Mouse (Mus musculus): ENCODE data around the gene Brd1. TPM values are rescaled to one million over a fixed set of nuclear protein-coding genes. Genes with fewer than 3 reads are reported as not detected.
"Not testable (repeated sequence)": the region's sequence is repeated elsewhere in the genome, so short reads cannot be mapped to it uniquely, and the experiment has no call there.

Brd1 gene
- polyA plus RNA-seq, 1 experiment from 2014 or later, result 28.2 TPM

GRCm38 (mm10) chr15:88749617-88750016, 15.6 kb upstream of the Brd1 start:
- not testable (repeated sequence) for H3K4me2 ChIP-seq (replicated peaks); H3K9me3 ChIP-seq (replicated peaks); H3K36me3 ChIP-seq; H3K27me3 ChIP-seq; H3K4me3 ChIP-seq; H3K9ac ChIP-seq; ATAC-seq (ENCODE audit: low FRiP score); H3K27ac ChIP-seq
- WGBS, result 88% methylated on average over 8 of the region's 8 CpGs
- H3K4me1 ChIP-seq, result peaks cover 20% of the 10 kb centered on the region

DNA sequence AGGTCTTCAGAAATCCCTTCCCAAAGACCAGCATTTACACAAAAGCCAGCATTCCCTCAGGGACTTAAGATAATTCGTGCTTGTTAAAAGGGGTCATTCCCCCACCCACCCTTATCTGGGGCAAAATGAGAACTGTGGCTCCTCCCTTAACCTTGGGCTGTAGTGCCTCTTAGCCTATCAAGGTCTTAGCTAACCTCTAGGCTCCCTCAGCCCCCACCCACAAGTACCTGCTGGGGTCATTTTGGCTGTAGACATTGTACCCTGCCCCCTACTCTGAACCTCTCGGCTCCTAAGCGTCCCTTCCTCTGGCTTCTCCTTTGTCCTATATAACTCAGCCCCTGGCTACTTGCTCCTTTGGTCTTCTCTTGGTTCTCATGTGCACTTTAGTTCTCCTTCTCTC, 11.9 kb upstream of the Brd1 start:
- Histone ChIP-seq H3K9ac (no peak overlapping the region), H3K27ac (no peak overlapping the region), H3K27me3 (no peaks in the 10 kb centered on the region), H3K9me3 (replicated peaks) (no peaks in the 10 kb centered on the region), H3K36me3 (no peaks in the 10 kb centered on the region), H3K4me2 (replicated peaks) (no peak overlapping the region), H3K4me1 (peaks cover 11% of the 10 kb centered on the region), H3K4me3 (no peak overlapping the region)
- 55% methylated on average over 3 of the region's 3 CpGs for WGBS
- ATAC-seq (ENCODE audit: low FRiP score), result no peak

- Histone ChIP-seq H3K27me3 (no peaks in the 10 kb centered on the region), H3K4me1 (peaks cover 5% of the 10 kb centered on the region; the same call in 1 of the 2 replicates), H3K36me3 (no peaks in the 10 kb centered on the region), H3K9me3 (replicated peaks) (no peaks in the 10 kb centered on the region), H3K4me2 (replicated peaks) (no peak overlapping the region), H3K4me3 (no peak overlapping the region), H3K27ac (no peak overlapping the region), H3K9ac (no peak overlapping the region)
- 97% methylated on average over 3 of the region's 3 CpGs for WGBS
- no peak for ATAC-seq (ENCODE audit: low FRiP score)
Observed at GRCm38 (mm10) chr15:88745347-88745746, 11.3 kb upstream of the Brd1 start.

- not testable (repeated sequence) for H3K27me3 ChIP-seq; H3K4me3 ChIP-seq; H3K27ac ChIP-seq; H3K9ac ChIP-seq; ATAC-seq (ENCODE audit: low FRiP score); H3K4me1 ChIP-seq; H3K36me3 ChIP-seq; H3K9me3 ChIP-seq (replicated peaks); H3K4me2 ChIP-seq (replicated peaks)
- WGBS, result 91% methylated on average over 5 of the region's 5 CpGs
Observed at GRCm38 (mm10) chr15:88743371-88743770, 9.3 kb upstream of the Brd1 start.

DNA sequence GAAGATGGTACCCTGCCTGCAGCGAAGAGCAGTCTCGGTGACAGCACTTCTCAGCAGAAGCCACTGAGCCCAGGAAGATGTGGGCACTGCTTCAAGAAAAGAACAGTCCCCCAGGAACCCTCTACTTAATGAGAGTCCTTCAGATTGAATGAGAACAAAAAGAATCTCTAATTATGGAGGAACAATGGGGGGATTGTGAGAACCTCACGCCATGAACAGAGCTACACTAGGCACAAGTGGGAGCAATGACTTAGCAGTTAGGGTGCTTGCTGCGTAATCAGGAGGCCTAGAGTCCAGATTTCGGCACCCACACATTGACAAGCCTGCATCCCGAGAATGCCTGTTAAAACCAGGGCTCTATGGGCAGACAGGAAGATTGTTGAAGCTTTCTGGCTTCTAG, 7.3 kb upstream of the Brd1 start:
- no peaks in the 10 kb centered on the region for H3K36me3 ChIP-seq
- H3K27ac ChIP-seq, result no peak overlapping the region
- H3K4me2 ChIP-seq (replicated peaks), result no peak overlapping the region
- H3K9me3 ChIP-seq (replicated peaks), result no peaks in the 10 kb centered on the region
- H3K4me3 ChIP-seq, result no peak overlapping the region
- ATAC-seq (ENCODE audit: low FRiP score), result no peak
- 60% methylated on average over 6 of the region's 6 CpGs for WGBS
- no peak overlapping the region for H3K9ac ChIP-seq
- no peaks in the 10 kb centered on the region for H3K27me3 ChIP-seq
- H3K4me1 ChIP-seq, result peaks cover 8% of the 10 kb centered on the region; the same call in 1 of the 2 replicates

- H3K27ac ChIP-seq, result no peak overlapping the region
- no peak overlapping the region for H3K4me3 ChIP-seq
- no peak overlapping the region for H3K4me2 ChIP-seq (replicated peaks)
- H3K9me3 ChIP-seq (replicated peaks), result no peaks in the 10 kb centered on the region
- 62% methylated on average over 2 of the region's 2 CpGs for WGBS
- no peaks in the 10 kb centered on the region for H3K27me3 ChIP-seq
- no peak for ATAC-seq (ENCODE audit: low FRiP score)
- no peaks in the 10 kb centered on the region for H3K36me3 ChIP-seq
- peaks cover 15% of the 10 kb centered on the region for H3K4me1 ChIP-seq
- H3K9ac ChIP-seq, result no peak overlapping the region
Observed at GRCm38 (mm10) chr15:88738466-88738865, 4.4 kb upstream of the Brd1 start.

DNA sequence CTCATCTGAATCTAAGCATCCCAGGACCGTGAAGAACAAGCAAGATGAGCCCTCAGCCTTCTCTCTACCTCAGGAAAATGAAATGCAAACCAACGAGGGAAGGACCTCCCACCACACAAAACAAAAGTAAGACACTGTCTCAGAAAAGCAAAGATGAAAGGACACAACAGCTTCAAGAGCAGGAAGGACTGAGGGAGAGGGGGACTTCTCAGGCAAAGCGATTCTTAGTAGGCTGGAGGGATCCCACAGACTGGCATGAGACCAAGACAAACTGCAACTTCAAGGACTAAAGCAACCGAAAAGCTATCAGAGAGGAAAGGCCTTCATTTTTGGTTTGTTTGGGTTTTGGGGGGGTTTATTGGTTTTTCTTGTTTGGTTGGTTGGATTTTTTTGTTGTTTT, 2.1 kb upstream of the Brd1 start:
- Histone ChIP-seq H3K4me2 (replicated peaks) (no peak overlapping the region), H3K36me3 (no peaks in the 10 kb centered on the region), H3K4me1 (peaks cover 28% of the 10 kb centered on the region), H3K27me3 (no peaks in the 10 kb centered on the region), H3K9ac (no peak overlapping the region), H3K27ac (no peak overlapping the region), H3K4me3 (no peak overlapping the region), H3K9me3 (replicated peaks) (no peaks in the 10 kb centered on the region)
- 71% methylated on average over 4 of the region's 4 CpGs for WGBS
- ATAC-seq (ENCODE audit: low FRiP score), result no peak

DNA sequence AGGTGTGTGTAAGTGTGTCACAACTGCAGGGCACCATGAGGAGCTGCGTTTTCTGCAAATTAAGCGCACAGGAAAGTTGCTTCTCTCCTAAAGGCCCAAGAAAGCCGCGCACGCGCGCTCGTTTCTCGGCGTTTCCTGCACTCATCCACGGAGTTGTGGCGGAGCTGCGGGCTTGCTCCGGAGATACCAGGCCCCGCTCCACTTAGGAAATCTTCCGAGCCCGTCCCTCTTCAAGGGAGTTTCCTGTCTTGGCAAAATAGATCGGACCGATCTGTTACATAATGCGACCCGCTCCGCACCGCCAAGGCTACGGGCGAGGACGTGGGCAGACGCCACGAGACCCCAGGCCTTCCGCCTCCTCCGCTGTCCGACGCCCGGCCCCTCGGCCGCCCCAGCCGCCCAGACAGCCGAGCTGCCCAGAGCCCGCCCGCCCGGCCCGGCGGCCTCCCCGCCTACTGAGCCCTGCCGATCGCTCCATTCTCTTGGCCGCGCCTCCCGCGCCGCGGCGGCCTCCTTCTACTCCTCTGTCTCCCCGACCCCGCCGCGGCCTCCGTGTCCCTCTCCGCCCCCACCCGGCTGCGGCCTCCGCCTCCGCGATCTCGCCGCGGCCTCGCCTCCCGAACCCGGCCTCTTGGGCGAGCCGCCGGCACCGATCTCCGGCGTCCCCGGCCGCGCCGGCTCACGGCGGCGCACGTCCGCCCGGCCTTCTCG, 837 bp downstream of the Brd1 start:
- ATAC-seq (ENCODE audit: low FRiP score), result peak; percentile 49
- Histone ChIP-seq H3K27me3 (no peaks in the 10 kb centered on the region), H3K27ac (peak overlapping the region; percentile 90)

GRCm38 (mm10) chr15:88732405-88733020, 1.5 kb downstream of the Brd1 start:
- Histone ChIP-seq H3K27ac (no peak overlapping the region), H3K36me3 (peaks cover 23% of the 10 kb centered on the region), H3K9ac (peak overlapping the region; percentile 100), H3K9me3 (replicated peaks) (no peaks in the 10 kb centered on the region), H3K4me1 (peaks cover 32% of the 10 kb centered on the region), H3K4me2 (replicated peaks) (peak overlapping the region; percentile 89), H3K27me3 (no peaks in the 10 kb centered on the region), H3K4me3 (peak overlapping the region; percentile 100)
- no peak for ATAC-seq (ENCODE audit: low FRiP score)
- WGBS, result 37% methylated on average over 15 of the region's 15 CpGs

More for the DNA sequence above, 837 bp downstream of the Brd1 start:
- H3K9me3 ChIP-seq (replicated peaks), result no peaks in the 10 kb centered on the region
- under 1% methylated on average over 78 of the region's 86 CpGs for WGBS
- peak overlapping the region; percentile 100 for H3K4me3 ChIP-seq
- H3K4me2 ChIP-seq (replicated peaks), result peak overlapping the region; percentile 89
- peaks cover 20% of the 10 kb centered on the region for H3K36me3 ChIP-seq
- H3K4me1 ChIP-seq, result peaks cover 32% of the 10 kb centered on the region
- H3K9ac ChIP-seq, result peak overlapping the region; percentile 100

- Histone ChIP-seq H3K27ac (no peak overlapping the region), H3K4me2 (replicated peaks) (peak overlapping the region; percentile 89; the same call in 1 of the 2 replicates), H3K4me3 (no peak overlapping the region), H3K27me3 (no peaks in the 10 kb centered on the region), H3K36me3 (peaks cover 35% of the 10 kb centered on the region), H3K4me1 (peaks cover 32% of the 10 kb centered on the region), H3K9ac (no peak overlapping the region), H3K9me3 (replicated peaks) (no peaks in the 10 kb centered on the region)
- ATAC-seq (ENCODE audit: low FRiP score), result no peak
- WGBS, result 88% methylated on average over 3 of the region's 3 CpGs
Observed at GRCm38 (mm10) chr15:88730717-88731116, 3.3 kb downstream of the Brd1 start.

DNA sequence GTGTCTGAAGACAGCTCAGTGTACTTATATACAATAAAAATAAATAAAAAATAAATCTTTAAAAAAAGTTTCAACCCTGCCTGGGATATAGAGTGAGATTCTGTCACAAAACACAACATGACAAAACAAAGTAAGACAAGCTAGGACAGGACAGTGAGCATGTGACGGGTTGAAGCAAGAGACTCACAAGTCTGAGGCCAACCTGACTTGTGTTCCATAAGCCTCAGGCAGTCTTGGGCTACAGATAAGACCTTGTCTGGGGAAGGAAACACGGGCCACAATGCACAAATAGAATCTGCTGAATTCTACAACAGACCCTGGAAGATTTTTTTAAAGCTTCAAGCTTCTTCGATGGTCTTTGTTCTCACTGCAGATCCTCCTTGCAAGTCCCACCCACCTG, 6.8 kb downstream of the Brd1 start:
- H3K4me2 ChIP-seq (replicated peaks), result no peak overlapping the region
- H3K9ac ChIP-seq, result no peak overlapping the region
- H3K4me3 ChIP-seq, result no peak overlapping the region
- ATAC-seq (ENCODE audit: low FRiP score), result no peak
- 90% methylated on average over 3 of the region's 3 CpGs for WGBS
- H3K9me3 ChIP-seq (replicated peaks), result no peaks in the 10 kb centered on the region
- peaks cover 67% of the 10 kb centered on the region for H3K36me3 ChIP-seq
- H3K27me3 ChIP-seq, result no peaks in the 10 kb centered on the region
- H3K4me1 ChIP-seq, result peaks cover 19% of the 10 kb centered on the region
- no peak overlapping the region for H3K27ac ChIP-seq

DNA sequence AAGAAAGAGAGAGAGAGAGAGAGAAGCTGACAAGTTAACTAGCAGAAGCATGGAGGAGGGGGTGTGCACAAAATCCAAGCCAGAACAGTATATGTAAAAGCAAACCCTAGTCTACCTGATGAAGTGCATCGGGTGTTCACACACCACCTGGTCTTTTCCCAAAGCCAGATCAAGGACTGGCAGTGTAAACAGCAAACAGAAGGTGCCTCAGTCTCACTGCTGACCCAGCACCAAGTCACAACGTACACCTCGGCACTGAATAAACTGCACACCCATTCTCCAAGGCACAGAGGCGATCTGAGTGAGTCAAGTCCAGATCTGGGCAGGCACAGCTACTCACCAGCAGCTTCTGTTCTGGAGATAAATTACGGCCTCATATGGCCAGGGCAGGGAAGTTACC, 9.0 kb downstream of the Brd1 start:
- H3K27me3 ChIP-seq, result no peaks in the 10 kb centered on the region
- H3K4me1 ChIP-seq, result no peaks in the 10 kb centered on the region
- no peaks in the 10 kb centered on the region for H3K9me3 ChIP-seq (replicated peaks)
- H3K36me3 ChIP-seq, result peaks cover 71% of the 10 kb centered on the region
- ATAC-seq (ENCODE audit: low FRiP score), result no peak
- WGBS, result 91% methylated on average over 5 of the region's 5 CpGs
- H3K4me3 ChIP-seq, result no peak overlapping the region
- no peak overlapping the region for H3K27ac ChIP-seq
- H3K4me2 ChIP-seq (replicated peaks), result no peak overlapping the region
- H3K9ac ChIP-seq, result no peak overlapping the region

DNA sequence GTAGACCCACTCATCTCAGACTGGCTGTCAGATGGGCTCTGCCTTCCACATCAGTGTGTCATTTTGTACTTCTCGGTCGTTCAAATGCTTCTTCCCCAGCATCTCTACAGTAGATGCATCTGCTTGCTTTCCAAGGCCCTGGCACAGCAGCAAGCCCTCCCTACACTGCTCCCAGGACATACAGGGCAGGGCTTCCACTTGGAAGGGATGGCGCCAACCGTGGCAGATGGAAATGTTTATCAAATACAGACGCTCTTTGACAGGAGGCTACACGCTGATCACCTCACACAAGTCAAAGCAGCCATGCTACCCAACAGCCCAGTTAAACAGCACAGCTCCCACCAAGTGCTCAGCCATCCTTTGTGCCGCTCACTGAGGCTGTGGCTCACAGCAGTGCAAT, 9.7 kb downstream of the Brd1 start:
- Histone ChIP-seq H3K9ac (no peak overlapping the region), H3K36me3 (peaks cover 68% of the 10 kb centered on the region), H3K9me3 (replicated peaks) (no peaks in the 10 kb centered on the region), H3K27ac (no peak overlapping the region), H3K4me3 (no peak overlapping the region), H3K4me1 (no peaks in the 10 kb centered on the region), H3K4me2 (replicated peaks) (no peak overlapping the region), H3K27me3 (no peaks in the 10 kb centered on the region)
- ATAC-seq (ENCODE audit: low FRiP score), result no peak
- WGBS, result 81% methylated on average over 7 of the region's 7 CpGs

Data from hindbrain, embryonic 12.5 days (tissue).